Mouse (Mus musculus) heart, adult 8-10 months (tissue): ENCODE results near the gene Fhad1. TPM values are rescaled to one million over a fixed set of nuclear protein-coding genes. Genes with fewer than 3 reads are reported as not detected.
"Not testable (repeated sequence)": the region's sequence is repeated elsewhere in the genome, so short reads cannot be mapped to it uniquely, and the experiment has no call there.

Experiments used
- DNase-seq: peaks from one replicate; pipeline ENCODE4 v3.0.0; 2022; ENCODE audit warnings: low spot score
- total RNA-seq, 4 experiments: library from RNA; stranded (reverse); gene quantifications; 2 replicates each; pipeline ENCODE4 v1.2.4; 2022

Gene Fhad1
- total RNA-seq, 4 experiments from 2014 or later = 0.26 to 0.41 (median 0.35) TPM

DNA sequence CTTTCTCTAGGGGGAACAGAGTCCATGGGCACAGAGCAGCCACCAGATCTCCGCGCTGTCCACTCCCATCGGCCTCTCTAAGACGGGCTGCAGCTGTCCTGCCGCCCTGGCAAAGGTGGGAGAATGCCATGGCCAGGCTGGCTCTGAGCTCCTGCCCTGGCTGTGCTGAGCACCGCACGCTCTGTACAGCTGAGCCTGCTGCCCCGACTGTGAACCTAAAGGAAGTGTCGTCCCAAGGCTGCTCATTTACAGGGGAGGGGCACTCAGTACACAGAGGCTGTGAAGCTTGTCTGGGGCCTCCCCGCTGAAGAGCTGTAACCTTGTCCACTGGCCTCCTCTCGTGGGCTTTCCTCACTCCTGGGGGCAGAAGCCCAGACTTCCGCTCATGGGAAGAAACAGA lies 29.6 kb upstream of the Fhad1 start:
- no peak for DNase-seq

DNA sequence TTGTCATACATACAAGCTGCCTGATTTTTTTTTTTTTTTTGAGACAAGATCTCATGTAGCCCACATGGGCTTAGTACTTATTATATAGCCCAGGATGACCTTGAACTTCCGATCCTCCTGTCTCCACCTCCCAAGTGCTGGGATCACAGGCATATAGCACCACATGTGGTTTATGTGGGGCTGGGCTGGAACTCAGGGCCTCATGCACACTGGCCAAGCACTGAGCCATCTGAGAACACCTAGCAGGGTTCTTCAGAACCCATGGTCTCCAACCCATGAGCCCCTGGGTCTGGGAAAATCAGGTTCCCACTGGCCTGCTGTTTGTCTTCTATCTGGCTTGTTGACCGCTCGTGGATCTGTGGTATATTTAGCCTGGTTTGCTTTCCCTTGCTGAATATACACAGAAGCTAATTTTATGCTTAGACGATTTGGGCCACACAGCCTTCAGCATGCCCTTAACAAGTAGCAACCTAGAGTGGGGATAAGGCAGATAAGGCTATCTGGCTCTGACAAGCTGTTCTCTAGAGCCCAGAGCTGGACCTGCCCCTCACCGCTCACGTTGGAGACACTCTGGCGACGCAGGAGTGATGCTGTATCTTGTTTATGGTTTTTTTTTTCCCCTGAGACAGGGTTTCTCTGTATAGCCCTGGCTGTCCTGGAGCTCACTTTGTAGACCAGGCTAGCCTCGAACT lies 24.9 kb upstream of the Fhad1 start:
- no peak for DNase-seq

DNA sequence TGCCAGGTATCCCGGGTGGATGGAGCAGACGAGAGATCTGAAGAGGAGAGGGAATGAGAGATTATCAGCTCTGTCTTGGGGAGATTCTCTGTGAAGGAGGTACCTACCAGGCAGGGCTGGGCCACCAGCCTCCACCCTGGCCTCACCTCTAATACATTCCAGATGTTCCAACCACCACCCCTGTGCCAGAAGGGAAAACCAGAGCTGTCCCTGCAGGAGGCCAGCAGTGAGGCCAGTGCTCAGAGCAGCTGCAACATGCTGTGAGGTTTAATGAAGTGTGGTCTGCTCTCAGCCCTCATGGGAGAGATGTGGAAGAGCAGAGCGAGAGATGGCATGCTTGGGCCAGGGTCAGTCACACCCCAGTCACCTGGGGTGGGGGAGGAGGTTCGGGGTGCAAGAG lies 23.0 kb upstream of the Fhad1 start:
- no peak for DNase-seq

DNA sequence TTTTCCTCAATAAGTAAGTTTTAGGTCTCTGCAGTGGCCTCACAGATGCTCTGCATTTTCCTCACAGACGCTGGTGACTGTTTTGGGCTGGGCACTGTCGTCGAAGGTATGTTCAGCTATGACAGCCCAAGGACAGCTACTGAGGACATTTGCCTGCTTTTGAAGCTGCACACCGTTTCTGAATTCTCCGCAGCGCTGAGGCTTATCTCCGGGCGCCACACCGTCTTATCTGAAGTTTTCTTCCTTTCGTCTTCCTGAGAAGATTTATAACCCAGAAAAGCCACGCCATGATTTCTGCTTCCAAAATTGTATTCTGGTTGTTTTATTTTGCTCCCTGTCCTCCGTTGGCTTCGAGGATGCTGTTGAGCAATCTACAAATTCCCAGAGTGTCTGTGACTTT lies 13.7 kb upstream of the Fhad1 start:
- DNase-seq = no peak

DNA sequence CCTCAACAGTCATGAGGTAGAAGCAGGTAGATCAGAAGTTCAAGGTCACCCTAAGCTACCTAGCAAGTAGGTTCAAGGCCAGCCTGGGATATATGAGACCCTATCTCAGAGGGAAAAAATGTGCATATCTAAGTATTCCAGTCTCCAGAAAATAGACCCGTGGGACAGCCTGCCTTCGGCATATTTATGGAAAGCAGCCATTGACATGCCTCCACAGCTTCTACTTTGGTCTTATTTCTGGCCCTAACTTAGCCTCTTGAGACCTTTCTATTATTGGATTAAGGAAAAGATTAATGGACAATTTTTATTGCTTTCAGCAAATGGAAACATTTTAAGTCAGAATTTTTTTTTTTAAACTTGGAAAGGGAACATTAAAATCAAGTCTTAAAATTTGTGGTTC lies 12.1 kb upstream of the Fhad1 start:
- peak; percentile 28 for DNase-seq

DNA sequence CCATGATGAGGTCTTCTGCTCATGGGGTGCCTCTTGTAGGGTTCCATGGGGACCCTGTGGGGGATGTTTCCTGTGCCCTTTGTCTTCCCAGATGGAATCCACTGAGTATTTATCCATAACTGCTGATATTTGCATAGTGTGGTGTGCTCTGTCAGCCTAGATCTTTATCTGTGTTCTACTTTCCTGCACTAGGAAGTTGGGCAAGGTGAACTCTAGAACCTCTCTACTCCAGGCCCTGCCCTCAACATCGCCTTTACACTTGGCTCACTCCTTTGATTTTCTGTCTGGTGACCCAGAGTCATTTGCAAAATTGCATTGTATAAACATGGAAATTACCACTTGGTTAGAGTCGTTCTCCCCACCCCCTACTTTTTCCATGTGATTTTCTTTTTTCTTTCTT lies 9.7 kb upstream of the Fhad1 start:
- DNase-seq = no peak

DNA sequence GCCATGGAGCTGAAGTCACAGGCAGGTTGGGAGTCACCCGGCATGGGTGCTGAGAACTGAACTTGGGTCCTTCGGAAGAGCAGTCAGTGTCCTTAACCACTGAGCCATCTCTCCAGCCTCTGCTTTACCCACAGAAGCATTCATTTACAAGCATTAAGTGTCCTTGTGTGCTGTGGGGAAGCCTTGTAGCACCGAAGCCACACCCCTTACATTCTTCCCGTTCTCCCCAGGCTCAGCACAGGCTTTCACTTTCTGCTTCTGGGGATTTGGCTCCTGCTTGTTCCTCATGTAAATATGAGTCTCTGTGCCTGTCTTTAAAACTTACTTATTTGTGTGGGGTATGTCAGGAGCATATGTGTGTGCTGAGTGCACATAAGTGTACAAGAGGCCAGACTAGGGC lies 8.3 kb upstream of the Fhad1 start:
- DNase-seq = no peak

DNA sequence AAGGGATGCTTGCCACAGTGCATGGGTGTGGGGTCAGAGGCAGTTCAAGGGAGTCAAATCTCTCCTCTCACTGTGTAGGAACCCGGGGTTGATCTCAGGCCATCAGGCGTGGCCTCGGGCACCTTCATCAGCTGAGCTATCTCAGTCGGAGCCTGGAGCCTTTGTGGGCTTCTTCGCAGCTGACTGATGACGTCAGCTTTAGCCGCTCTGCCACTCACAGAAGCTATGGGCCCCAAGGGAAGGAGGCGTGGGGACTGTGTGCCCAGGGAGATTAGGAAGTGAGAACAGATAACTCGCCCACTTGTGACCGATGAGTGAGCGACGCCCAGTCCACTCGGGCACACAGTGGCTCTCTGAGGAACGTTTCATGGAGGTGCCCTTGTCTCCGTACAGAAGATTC lies 2.8 kb upstream of the Fhad1 start:
- DNase-seq = no peak

DNA sequence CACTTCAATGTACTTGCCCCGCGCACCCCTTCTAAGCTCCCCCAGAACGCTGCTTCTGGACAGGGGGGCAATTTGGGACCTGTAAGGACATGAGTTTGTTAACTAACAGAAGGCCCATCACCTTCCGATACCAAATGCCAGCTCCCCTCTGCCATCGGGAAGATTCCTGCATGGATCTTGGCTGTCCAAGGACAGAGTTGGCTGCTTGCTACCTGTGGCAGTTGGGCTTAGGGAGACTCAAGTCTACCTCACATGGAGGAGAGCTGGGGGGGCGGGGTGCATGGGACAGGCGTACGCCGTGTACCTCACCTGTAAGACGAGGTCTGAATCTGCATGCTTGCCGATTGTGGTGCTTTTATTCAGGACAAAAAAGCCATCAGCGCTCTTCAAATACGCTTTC lies 3.6 kb downstream of the Fhad1 start:
- DNase-seq = no peak

DNA sequence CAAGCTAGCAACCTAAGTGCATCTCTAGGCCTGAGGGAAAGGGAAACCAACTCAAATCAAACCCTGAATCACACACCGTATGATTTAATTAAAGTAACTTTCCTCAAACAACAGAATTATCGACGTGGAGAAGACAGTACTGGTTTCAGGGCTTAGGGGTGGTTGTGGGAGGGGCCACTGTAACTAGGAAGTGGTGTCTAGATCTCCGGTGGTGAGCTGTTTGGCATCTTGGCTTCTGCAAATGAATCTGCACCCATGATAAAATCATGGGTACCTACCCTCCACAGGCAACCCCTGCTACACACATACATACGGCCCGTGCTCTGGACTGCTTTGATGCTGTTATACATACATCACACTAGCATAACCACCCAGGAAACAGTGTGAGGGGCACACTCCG lies 4.4 kb downstream of the Fhad1 start:
- no peak for DNase-seq

DNA sequence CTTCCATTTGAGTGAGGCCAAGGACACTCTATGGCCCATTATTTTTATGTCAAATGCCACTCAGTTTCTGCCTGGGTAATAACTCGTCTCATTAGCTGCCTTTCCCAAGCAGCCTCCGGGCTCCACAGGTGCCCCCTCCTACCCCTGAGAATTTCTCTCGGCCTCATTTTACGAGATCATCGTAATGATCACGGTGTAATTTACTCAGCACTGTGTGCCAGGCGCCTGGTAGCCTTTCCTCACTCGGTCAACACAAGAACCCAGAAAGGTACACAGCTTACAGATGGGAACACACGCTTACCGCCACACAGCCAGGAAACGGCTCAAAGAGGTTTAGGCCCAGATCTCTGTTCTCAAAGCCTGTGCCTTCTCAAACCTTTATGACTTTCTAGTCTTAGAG lies 6.7 kb downstream of the Fhad1 start:
- no peak for DNase-seq

DNA sequence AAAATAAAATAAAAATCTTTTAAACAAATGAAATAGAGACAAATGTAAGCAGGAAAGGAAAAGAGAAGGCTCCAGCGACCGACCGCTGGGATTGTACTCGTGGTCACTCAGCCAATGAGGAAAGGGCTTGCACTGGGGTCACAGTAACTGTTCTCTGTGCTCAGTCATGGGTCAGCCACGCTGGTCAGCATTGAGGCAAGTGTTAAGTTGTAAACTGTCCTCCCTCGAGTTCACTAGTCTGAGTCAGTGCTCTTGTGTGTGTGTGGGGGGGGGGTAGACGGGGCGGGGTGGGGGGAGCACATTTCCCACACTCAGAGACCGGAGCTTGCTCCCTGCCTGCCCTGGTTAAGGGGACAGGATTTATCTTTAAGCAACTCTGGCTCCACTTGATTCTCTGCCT lies 14.3 kb downstream of the Fhad1 start:
- DNase-seq = no peak

DNA sequence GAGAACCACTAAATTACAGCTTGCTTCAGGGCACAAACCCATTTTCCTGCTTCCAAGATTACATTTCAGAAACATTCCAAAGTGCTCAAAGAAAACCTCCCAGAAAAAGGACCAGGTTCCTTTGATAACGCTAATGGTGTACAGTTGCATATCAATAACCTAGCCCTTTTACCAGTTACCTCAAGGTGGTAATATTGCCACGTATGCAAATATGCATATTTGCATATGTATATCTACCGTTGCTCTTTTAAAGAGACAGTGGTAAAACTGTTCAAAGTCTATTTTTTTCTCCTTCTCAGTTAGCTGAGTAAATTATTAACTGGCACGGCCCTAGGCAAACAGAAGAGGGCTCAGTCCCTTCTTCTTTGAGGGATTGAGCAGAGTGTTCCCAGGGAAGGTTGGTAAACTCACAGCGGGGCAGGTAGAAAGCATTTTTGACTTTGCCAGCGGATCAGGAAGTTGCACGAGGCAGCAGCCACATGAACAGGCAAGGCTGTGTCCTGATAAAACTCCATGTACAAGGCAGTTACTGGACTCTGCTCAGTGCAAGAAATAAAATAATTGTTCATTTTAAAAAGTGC lies 15.3 kb downstream of the Fhad1 start:
- no peak for DNase-seq

DNA sequence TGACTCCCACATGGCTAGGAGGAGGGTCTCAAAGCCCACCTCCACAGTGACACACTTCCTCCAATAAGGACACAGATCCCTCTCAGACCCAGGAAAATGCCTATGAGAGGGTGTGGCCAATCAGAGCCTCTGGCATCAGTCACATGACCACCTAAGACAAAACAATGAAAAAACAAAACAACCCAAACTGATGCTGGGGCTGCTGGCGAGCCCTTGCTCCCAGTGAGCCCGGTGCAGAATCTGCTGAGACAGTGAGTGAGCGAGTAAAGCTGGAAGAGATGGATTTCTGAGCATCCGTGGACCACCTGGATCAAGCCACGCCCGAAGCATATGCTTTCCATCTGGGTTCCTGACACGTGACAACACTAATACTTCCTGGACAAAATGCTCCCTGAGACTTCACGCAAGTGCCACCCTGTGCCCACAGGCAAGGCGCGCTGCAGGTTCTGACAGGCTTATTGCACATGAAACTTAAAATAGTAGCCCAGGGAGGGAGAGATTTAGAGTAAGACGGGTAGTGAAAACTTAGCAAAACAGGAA lies 16.5 kb downstream of the Fhad1 start:
- no peak for DNase-seq

DNA sequence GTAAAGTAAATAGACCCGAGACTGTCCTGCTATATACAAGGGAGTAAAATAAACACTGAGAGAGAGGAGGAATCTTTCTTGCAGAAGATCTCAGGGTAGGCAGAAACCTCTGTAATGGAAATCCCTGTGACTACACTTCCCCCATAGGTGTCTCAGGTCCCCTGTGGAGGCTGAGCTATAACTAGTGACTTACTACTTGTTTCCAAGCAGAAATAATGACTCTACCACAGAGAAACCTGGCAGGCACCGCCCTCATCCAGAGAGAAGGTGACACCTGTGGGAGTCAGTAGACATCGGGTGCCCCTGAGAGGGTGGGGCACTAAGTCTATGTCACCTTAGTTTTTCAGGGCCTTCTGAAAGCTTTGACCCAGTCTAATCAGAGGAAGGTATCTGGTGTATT lies 18.0 kb downstream of the Fhad1 start:
- DNase-seq = no peak

DNA sequence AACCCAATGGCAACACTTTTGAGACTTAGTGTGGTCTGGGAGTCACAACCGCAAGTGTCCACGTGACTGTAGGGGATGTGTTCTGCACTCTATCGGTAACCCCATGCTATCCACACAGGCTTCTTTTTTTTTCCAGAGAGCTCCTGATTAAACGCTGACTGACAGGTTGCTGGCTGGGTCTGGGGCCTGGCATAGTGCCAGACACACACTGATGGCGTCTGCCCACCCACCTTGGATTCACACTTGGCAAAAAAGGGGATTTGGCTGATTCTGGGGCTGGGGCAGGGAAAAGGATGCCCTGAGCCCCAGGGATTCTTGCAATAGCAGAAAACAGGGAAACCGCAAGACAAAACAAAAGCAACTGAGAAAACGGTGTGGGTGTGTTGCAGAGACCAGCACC lies 18.8 kb downstream of the Fhad1 start:
- no peak for DNase-seq

DNA sequence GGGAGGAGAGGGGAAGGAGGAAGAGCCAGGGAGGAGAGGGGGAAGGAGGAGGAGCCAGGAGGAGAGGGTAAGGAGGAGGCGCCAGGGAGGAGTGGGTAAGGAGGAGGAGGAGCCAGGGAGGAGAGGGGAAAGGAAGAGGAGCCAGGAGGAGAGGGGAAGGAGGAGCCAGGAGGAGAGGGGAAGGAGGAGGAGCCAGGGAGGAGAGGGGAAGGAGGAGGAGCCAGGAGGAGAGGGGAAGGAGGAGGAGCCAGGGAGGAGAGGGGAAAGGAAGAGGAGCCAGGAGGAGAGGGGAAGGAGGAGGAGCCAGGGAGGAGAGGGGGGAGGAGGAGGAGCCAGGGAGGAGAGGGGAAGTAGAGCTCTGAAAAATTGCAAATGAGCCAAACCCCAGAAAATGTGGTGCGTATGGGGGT lies 20.8 kb downstream of the Fhad1 start:
- not testable (repeated sequence) for DNase-seq

DNA sequence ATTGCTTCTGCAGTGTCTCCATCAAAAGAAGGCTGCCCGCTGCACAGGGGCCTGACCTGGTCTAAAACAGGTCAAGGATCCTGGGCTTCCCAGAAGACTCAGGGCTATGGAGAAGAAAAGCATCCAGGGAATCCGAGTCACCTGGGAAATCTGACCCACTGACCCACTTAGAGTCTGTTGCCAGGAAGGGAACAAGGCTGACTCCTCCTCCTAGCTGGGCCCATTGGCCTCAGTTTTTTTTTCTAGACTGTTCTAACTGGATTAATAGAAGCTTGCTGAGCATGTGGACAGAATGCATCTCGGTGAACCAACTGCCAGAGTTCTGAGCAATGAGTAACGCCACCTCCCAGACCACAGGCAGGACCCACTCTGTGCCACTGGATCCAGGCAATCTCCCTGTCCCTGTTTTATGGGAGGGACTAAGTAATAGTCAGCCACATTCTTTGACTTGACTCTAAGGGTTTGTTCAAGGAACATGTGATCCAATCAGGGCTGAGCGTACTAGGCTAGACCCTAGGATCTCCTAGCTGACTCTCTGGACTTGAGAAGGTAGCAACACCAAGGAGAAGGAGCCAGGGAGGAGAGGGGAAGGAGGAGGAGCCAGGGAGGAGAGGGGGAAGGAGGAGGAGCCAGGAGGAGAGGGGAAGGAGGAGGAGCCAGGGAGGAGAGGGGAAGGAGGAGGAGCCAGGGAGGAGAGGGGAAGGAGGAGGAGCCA lies 21.4 kb downstream of the Fhad1 start:
- DNase-seq = no peak

DNA sequence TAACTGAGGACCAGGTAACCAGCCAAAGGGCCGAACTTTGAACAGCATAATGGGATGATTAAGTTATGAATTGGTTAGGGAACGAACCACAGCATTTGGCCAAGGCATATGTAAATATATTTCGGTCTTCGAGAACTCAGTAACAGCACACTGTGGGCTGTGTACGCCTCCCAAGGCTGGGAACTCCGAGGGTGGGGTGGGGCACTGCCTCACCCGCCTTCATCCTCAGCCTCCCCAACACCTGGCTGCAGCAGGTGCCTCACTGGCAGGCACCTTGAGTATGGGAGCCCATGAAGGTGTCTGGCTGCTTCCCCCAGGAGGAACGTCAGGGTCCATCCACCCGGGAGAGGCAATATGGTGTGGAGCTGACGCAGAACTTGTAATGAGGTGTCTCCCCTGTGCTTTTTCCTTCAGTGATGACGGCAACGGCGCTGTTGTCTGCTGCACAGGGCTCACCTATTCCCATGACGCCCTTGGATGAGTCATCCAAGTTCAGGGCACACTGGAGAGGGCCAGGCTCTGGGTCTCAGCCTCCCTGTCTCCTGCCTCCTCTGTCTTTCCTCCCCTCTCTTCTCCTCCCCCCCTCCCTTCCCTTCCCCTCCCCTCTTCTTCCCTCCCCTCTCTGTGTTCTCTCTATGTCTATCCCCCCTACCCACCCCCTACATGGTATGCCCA lies 22.2 kb downstream of the Fhad1 start:
- no peak for DNase-seq

DNA sequence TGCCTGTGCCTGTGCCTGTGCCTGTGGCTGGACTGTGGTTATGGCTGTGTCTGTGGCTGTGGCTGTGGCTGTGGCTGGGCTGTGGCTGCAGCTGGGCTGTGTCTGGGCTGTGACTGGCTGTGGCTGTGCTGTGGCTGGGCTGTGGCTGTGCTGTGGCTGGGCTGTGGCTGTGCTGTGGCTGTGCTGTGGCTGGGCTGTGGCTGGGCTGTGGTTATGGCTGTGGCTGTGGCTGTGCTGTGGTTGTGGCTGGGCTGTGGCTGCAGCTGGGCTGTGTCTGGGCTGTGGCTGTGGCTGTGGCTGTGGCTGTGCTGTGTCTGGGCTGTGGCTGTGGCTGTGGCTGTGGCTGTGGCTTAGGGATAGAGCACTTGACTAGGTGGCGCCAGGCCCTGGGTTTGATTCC lies 26.7 kb downstream of the Fhad1 start:
- DNase-seq = no peak

DNA sequence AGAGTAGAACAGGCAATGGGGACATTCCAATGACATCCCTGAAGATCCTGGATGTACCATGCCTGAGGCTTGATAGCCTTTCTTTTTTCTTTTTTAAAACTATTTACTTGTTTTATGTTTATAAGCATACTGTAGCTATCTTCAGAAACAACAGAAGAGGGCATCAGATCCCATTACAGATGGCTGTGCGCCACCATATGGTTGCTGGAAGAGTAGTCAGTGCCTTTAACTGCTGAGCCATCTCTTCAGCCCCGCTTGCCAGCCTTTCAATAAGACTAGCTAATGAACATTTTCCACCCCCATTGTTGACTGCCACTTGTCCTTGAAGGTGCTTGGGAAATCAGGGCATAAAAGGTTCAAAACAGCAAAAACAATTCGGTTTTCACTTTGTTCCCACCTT lies 31.2 kb downstream of the Fhad1 start:
- no peak for DNase-seq

DNA sequence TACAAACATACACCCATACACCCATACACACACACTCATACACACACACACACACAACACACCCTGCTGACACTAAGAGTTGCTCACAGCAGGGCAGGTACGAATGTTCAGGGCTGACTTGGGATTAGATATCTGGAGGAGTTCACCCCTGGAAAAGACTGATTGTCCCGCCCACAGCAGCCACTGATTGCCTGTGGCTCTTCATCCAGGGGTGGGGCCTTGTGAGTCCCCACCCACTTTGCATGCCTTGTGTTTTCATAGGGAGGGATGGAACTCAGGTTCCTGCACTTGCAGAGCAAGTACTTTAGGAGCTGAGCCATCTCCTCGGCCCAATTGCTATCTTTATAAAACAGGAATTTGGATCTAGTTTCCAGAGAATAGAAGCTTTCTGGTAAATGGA lies 33.4 kb downstream of the Fhad1 start:
- no peak for DNase-seq

DNA sequence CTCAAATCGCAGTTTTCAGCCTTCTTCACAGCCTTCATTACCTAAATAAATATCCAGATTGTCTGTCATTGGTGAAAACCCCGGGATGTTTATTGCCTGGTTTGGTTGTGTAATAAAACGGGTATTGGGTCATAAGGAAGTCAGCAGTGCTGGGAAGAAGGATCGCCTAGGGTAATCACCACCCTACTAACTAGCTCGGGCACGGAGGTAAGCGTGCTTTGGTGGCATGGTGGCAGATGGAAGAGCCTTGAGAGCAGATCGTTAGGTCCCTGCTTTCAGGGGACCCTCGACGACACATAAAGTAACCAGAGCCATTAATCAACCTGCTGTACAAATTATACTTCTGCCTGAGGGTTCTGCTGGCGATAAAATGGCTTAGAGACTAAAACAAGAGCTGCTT lies 36.3 kb downstream of the Fhad1 start:
- DNase-seq = no peak
